Mouse (Mus musculus): Measurements from ENCODE around the gene Pus1. TPM values are rescaled to one million over a fixed set of nuclear protein-coding genes. Genes with fewer than 3 reads are reported as not detected.
A peak's percentile ranks its signal among the peaks of the same experiment; 100 is the strongest.

The Pus1 gene
- 23.6 and 25.7 TPM in 2 replicates for polyA plus RNA-seq (2015; fragmentation: Nextera tagmentation; extraction: Ambion mirVana)

DNA sequence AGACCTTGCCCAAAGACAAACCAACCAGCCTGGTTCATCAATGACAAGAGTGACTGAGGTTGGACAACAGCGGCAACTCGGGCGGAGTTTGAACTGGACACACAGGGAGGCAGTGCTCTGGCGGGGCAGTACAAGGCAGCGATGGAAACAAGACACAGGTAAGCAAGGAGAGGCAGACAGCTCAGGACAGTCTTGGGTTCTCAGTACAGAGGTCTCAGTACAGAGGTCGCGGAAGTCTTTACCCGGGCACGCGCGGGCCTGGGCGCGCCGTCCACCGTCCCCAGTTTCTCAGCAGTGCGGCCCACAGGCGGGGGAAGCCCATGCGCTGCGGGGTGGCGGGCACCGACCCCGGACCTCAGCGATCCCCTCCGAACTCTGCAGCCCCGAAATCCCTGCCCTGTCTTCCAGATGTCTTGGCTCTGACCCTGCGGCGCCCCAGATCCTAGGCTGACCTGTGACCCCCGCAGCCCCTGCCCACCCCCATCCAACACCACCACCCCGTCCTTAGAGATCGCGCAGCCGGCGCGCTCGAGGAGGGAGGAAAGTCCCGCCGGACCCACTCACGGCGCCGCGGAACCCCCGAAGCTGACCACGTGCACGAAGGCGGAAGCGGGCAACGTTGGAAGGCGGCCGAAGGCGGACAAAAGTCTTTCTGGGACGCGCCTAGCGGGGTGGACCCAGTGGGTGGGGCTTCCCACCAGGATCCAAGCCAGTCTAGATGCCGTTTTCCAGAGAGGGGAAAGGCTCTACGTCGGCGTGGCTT is at the start of gene Pus1:
TSS of gene Pus1 (minus strand) at position 662 of the 763 bp plus-strand sequence.
- WGBS = 1% methylated on average over 57 of the region's 57 CpGs
- H3K27ac ChIP-seq (replicated peaks) = peak within 1 kb of the TSS; percentile 32; the same call in 1 of the 2 replicates
- H3K9me3 ChIP-seq = no peaks in the 10 kb centered on the region
- peak within 1 kb of the TSS; percentile 82 for H3K4me3 ChIP-seq
- H3K27me3 ChIP-seq = no peaks in the 10 kb centered on the region
- H3K4me1 ChIP-seq = peaks cover 18% of the 10 kb centered on the region
- H3K9ac ChIP-seq (replicated peaks) = peak within 1 kb of the TSS; percentile 68
- peak; percentile 86 for ATAC-seq (replicated peaks)
- H3K4me2 ChIP-seq (replicated peaks) = peak within 1 kb of the TSS; percentile 96
- peaks cover 8% of the 10 kb centered on the region; the same call in 1 of the 2 replicates for H3K36me3 ChIP-seq

DNA sequence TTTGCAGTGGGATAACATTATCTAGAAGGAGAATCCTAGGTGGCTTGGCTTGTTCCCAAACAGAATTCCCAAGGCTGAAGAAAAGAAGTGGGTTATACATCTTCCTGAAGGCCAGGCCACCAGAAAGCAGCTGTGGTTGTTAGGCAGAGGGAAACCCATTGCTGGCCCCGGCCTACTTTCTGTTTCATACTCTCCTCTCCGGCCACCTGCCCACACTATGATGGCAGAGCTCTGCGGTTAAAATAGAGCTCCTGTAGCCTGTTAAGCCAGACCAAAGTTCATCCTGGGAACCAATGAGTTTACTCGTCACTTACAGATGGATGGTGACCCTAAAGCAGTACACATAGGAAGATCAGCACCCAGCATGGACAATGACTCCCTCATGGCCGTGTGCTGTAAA is 47.1 kb upstream of the Pus1 start:
- H3K4me1 ChIP-seq = no peaks in the 10 kb centered on the region
- no peak overlapping the region for H3K4me3 ChIP-seq
- H3K27ac ChIP-seq (replicated peaks) = no peak overlapping the region
- no peaks in the 10 kb centered on the region for H3K9me3 ChIP-seq
- no peaks in the 10 kb centered on the region for H3K27me3 ChIP-seq
- 94% methylated on average over 5 of the region's 5 CpGs for WGBS
- H3K9ac ChIP-seq (replicated peaks) = no peak overlapping the region
- no peaks in the 10 kb centered on the region for H3K36me3 ChIP-seq
- no peak for ATAC-seq (replicated peaks)
- H3K4me2 ChIP-seq (replicated peaks) = no peak overlapping the region

- Histone ChIP-seq H3K27me3 (no peaks in the 10 kb centered on the region), H3K4me3 (no peak overlapping the region), H3K4me1 (no peaks in the 10 kb centered on the region), H3K9me3 (no peaks in the 10 kb centered on the region), H3K9ac (replicated peaks) (no peak overlapping the region), H3K27ac (replicated peaks) (no peak overlapping the region), H3K4me2 (replicated peaks) (no peak overlapping the region), H3K36me3 (no peaks in the 10 kb centered on the region)
- ATAC-seq (replicated peaks) = no peak
- 93% methylated on average over 8 of the region's 8 CpGs for WGBS
These were observed 46.5 kb upstream of the Pus1 start for GRCm38 (mm10) chr5:110826781-110827495.

GRCm38 (mm10) chr5:110824421-110824820 is 44.0 kb upstream of the Pus1 start:
- Histone ChIP-seq H3K36me3 (no peaks in the 10 kb centered on the region), H3K4me1 (no peaks in the 10 kb centered on the region), H3K4me2 (replicated peaks) (no peak overlapping the region), H3K27me3 (no peaks in the 10 kb centered on the region), H3K9ac (replicated peaks) (no peak overlapping the region), H3K4me3 (no peak overlapping the region), H3K27ac (replicated peaks) (no peak overlapping the region), H3K9me3 (no peaks in the 10 kb centered on the region)
- ATAC-seq (replicated peaks) = no peak
- 91% methylated on average over 4 of the region's 4 CpGs for WGBS

- Histone ChIP-seq H3K36me3 (peaks cover 12% of the 10 kb centered on the region; the same call in 1 of the 2 replicates), H3K27me3 (no peaks in the 10 kb centered on the region), H3K27ac (replicated peaks) (peak within 1 kb of the TSS; percentile 92), H3K4me3 (peak within 1 kb of the TSS; percentile 85), H3K4me1 (peaks cover 45% of the 10 kb centered on the region), H3K4me2 (replicated peaks) (peak within 1 kb of the TSS; percentile 95), H3K9ac (replicated peaks) (peak within 1 kb of the TSS; percentile 96), H3K9me3 (no peaks in the 10 kb centered on the region)
- WGBS = under 1% methylated on average over 75 of the region's 80 CpGs
- ATAC-seq (replicated peaks) = peak; percentile 95
These were observed 29.3 kb upstream of the Pus1 start, which contains the start of gene Ulk1 for GRCm38 (mm10) chr5:110809667-110810325. Ulk1 (minus strand) TSS chr5:110810097.

DNA sequence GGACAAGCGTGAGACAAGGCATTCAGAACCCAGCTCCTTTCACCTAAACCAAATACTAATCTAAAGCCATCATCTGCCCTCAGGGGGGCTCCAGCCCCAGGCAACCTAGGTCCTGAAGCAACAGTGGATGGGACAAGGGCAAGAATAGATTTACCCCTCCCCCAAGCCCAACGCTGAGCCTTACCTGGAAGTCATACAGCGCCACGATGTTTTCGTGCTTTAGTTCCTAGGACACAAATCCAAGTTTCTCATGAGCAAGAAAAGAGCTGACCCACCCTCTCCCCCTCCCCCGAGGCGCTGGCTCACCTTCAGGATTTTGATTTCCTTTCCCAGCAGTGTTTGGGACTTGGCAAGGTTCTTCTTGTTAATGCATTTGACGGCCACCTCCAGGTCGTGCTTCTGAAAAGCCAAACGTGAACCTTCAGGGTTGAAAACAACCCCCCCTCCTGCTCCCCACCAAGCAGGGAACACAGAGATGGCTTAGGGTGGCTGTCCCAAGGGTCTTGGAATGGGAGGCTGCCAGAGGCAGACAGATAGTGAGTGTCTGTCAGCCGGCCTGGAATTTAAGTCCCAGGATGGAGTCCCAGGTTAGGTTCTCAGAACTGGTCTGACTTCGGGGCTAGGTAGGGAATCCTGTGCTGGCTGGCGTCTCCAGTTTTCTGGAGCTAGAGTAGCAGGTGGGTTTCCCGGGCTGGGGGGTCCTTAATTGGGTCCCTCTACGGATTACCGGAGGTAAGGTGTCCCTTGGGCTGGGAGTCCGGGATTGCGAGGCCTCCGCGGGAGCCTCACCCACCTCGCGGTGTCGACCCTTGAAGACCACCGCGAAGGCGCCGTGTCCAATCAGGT is 28.6 kb upstream of the Pus1 start:
- H3K9me3 ChIP-seq = no peaks in the 10 kb centered on the region
- no peak for ATAC-seq (replicated peaks)
- peak overlapping the region; percentile 85 for H3K4me3 ChIP-seq
- peak overlapping the region; percentile 95 for H3K4me2 ChIP-seq (replicated peaks)
- H3K36me3 ChIP-seq = peaks cover 12% of the 10 kb centered on the region; the same call in 1 of the 2 replicates
- peaks cover 52% of the 10 kb centered on the region for H3K4me1 ChIP-seq
- WGBS = under 1% methylated on average over 27 of the region's 27 CpGs
- peak overlapping the region; percentile 92 for H3K27ac ChIP-seq (replicated peaks)
- H3K27me3 ChIP-seq = no peaks in the 10 kb centered on the region
- H3K9ac ChIP-seq (replicated peaks) = peak overlapping the region; percentile 96

DNA sequence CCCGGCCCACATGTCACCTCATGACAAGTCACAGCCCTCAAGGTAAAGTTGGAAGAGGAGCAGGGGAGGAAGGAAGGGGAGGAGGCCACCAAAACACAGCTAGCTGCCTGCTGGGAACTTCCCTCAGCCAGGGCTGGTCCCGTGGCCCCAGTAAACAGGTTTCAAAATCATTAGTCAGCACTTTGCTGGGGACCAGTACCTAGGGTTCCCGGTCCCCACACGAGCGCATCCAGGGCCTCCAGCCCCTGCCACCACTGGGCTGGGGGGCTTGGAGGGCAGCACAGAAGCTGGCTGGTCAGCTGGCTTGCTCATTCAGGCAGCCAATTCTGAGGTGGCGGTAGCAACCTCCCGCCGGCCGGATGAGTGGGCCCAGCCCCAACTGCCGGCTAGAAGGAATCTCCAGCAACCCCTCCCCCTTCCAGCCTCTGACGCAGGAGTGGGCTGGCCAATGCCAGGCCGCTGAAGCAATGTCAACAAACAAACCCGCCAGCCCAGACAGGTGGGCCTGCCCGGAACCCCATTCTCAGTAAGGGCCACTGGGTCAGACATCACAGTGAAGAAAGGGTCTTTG is 27.7 kb upstream of the Pus1 start:
- H3K9ac ChIP-seq (replicated peaks) = peak overlapping the region; percentile 96
- H3K27me3 ChIP-seq = no peaks in the 10 kb centered on the region
- ATAC-seq (replicated peaks) = peak; percentile 17; the same call in 1 of the 2 replicates
- peak overlapping the region; percentile 85 for H3K4me3 ChIP-seq
- no peaks in the 10 kb centered on the region for H3K9me3 ChIP-seq
- H3K4me2 ChIP-seq (replicated peaks) = peak overlapping the region; percentile 95
- H3K27ac ChIP-seq (replicated peaks) = peak overlapping the region; percentile 92; the same call in 1 of the 2 replicates
- WGBS = 6% methylated on average over 14 of the region's 14 CpGs
- H3K4me1 ChIP-seq = peaks cover 54% of the 10 kb centered on the region
- peaks cover 12% of the 10 kb centered on the region; the same call in 1 of the 2 replicates for H3K36me3 ChIP-seq

- Histone ChIP-seq H3K27me3 (no peaks in the 10 kb centered on the region), H3K9me3 (no peaks in the 10 kb centered on the region), H3K9ac (replicated peaks) (peak overlapping the region; percentile 96), H3K4me3 (peak overlapping the region; percentile 85), H3K4me2 (replicated peaks) (peak overlapping the region; percentile 95), H3K4me1 (peaks cover 58% of the 10 kb centered on the region), H3K27ac (replicated peaks) (no peak overlapping the region), H3K36me3 (peaks cover 14% of the 10 kb centered on the region; the same call in 1 of the 2 replicates)
- ATAC-seq (replicated peaks) = no peak
- 84% methylated on average over 4 of the region's 4 CpGs for WGBS
These were observed 27.0 kb upstream of the Pus1 start for GRCm38 (mm10) chr5:110807453-110807852.

- no peak overlapping the region for H3K27ac ChIP-seq (replicated peaks)
- H3K9ac ChIP-seq (replicated peaks) = peak overlapping the region; percentile 30
- H3K36me3 ChIP-seq = peaks cover 16% of the 10 kb centered on the region; the same call in 1 of the 2 replicates
- H3K4me1 ChIP-seq = peaks cover 61% of the 10 kb centered on the region
- WGBS = 93% methylated on average over 1 of the region's 1 CpGs
- peak overlapping the region; percentile 95 for H3K4me2 ChIP-seq (replicated peaks)
- no peaks in the 10 kb centered on the region for H3K9me3 ChIP-seq
- peak overlapping the region; percentile 10; the same call in 1 of the 2 replicates for H3K4me3 ChIP-seq
- no peaks in the 10 kb centered on the region for H3K27me3 ChIP-seq
- no peak for ATAC-seq (replicated peaks)
These were observed 26.2 kb upstream of the Pus1 start for GRCm38 (mm10) chr5:110806676-110807075.

DNA sequence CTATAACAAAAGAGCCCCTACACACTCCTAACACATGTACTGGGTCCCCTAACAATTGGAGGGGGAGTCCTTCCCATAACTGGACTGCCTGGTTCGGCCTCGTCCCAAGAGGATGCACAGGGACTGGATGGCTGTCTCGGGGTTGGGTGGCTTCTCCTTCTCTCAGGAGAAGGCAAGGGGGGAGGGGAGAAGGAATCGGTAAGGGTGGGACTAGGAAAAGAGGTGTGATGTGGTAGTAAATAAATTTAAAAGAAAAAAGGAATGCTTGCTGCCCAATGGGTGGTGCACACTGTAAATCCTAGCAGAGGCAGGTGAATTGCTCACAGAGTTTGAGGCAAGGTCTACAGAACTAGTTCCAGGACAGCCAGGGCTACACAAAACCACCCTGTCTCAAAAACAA is 25.7 kb upstream of the Pus1 start:
- ATAC-seq (replicated peaks) = no peak
- H3K4me3 ChIP-seq = no peak overlapping the region
- no peaks in the 10 kb centered on the region for H3K9me3 ChIP-seq
- H3K4me1 ChIP-seq = peaks cover 65% of the 10 kb centered on the region
- H3K4me2 ChIP-seq (replicated peaks) = 0 out of 2 replicates have a peak overlapping the region, but pooled peaks have one; percentile 95
- WGBS = 90% methylated on average over 4 of the region's 4 CpGs
- peak overlapping the region; percentile 30; the same call in 1 of the 2 replicates for H3K9ac ChIP-seq (replicated peaks)
- no peaks in the 10 kb centered on the region for H3K27me3 ChIP-seq
- no peak overlapping the region for H3K27ac ChIP-seq (replicated peaks)
- peaks cover 16% of the 10 kb centered on the region; the same call in 1 of the 2 replicates for H3K36me3 ChIP-seq

All from forebrain, embryonic 15.5 days (tissue).